Comparison of ENCODE assay signal across 8 mouse cellular contexts in genomic region chr2:166574934-166575333, GRCm38 (mm10).
DNase-seq lines count a peak whose midpoint lies in the region; ATAC-seq and TF ChIP-seq lines count a peak whose summit lies in the region.

No protein-coding gene starts in this region.

- DNase-seq in 3134 (ENCODE audit: extremely low read depth, insufficient read length, low spot score) (peak; percentile 50), ES-E14 (ENCODE audit: low read depth, low spot score) (peak; percentile 51)
- peak; percentile 49 for DNase-seq in cerebellum, adult 11-12 months
- DNase-seq in liver, embryonic 11.5 days (ENCODE audit: low spot score) = peak; percentile 71
- DNase-seq in neural tube, embryonic 10.5 days (ENCODE audit: extremely low spot score, low spot score) = peak; percentile 84
- peak; percentile 34 for DNase-seq in testis, postnatal 14 days (ENCODE audit: low spot score)

- in situ Hi-C loops in ES-E14 (cut with MboI; ENCODE audit: low sequenced_read_pairs in 2 of 2, unreplicated experiment in 2 of 2) = loop anchor here in 1 of 2 experiments (25.0 kb wide), 1 partner anchor 212 kb away; the partner anchor contains the start of gene Trp53rkb

- peak; percentile 97 for TF ChIP-seq CTCF in intestine, postnatal 0 days (IDR thresholded peaks at IDR 0.05; ENCODE audit: low read depth)

- H3K4me1 ChIP-seq in ES-E14 (ENCODE audit: control insufficient read depth in 2 of 2, insufficient read depth in 2 of 2, low read length in 2 of 2, poor library complexity in 1 of 2) = peaks cover 0 to 2% of the 10 kb centered on the region in 2 experiments; a peak in 1 of 4 replicates
- H3K4me1 ChIP-seq in forebrain, embryonic 16.5 days (replicated peaks; ENCODE audit: control insufficient read depth, insufficient read depth, low read length) = no peaks in the 10 kb centered on the region
- peaks cover 5% of the 10 kb centered on the region; the same call in 1 of the 2 replicates for H3K4me1 ChIP-seq in intestine, postnatal 0 days (replicated peaks; ENCODE audit: control insufficient read depth, insufficient read depth, low read length)
- H3K4me1 ChIP-seq in liver, embryonic 11.5 days (replicated peaks; ENCODE audit: control insufficient read depth, insufficient read depth, low read length) = no peaks in the 10 kb centered on the region

- no peak overlapping the region for H3K4me3 ChIP-seq in ES-E14 (ENCODE audit: insufficient read depth in 1 of 2, low read depth in 1 of 2, low read length in 2 of 2, poor library complexity in 1 of 2, severe bottlenecking in 1 of 2)
- no peak overlapping the region for H3K4me3 ChIP-seq in forebrain, embryonic 16.5 days (replicated peaks; ENCODE audit: low read length)
- H3K4me3 ChIP-seq in intestine, postnatal 0 days (ENCODE audit: low read depth, low read length) = no peak overlapping the region
- no peak overlapping the region for H3K4me3 ChIP-seq in liver, embryonic 11.5 days (ENCODE audit: low read depth, low read length)

- ATAC-seq in forebrain, embryonic 16.5 days = peak; percentile 21
- ATAC-seq in intestine, postnatal 0 days = peak; percentile 22
- peak; percentile 19; the same call in 1 of the 2 replicates for ATAC-seq in liver, embryonic 11.5 days (replicated peaks; ENCODE audit: low FRiP score)

- H3K27ac ChIP-seq in ES-E14 (ENCODE audit: insufficient read depth, low read depth, low read length, poor library complexity, severe bottlenecking) = no peak overlapping the region
- no peak overlapping the region for H3K27ac ChIP-seq in forebrain, embryonic 16.5 days (ENCODE audit: low read length)
- no peak overlapping the region for H3K27ac ChIP-seq in intestine, postnatal 0 days (ENCODE audit: low read depth, low read length)
- no peak overlapping the region for H3K27ac ChIP-seq in liver, embryonic 11.5 days (ENCODE audit: low read depth, low read length)

- H3K27me3 ChIP-seq in forebrain, embryonic 16.5 days (replicated peaks; ENCODE audit: control insufficient read depth, insufficient read depth, low read length) = no peaks in the 10 kb centered on the region
- H3K27me3 ChIP-seq in intestine, postnatal 0 days (replicated peaks; ENCODE audit: control insufficient read depth, insufficient read depth, low read length) = no peaks in the 10 kb centered on the region
- H3K27me3 ChIP-seq in liver, embryonic 11.5 days (replicated peaks; ENCODE audit: control insufficient read depth, insufficient read depth, low read length) = no peaks in the 10 kb centered on the region

- H3K9me3 ChIP-seq in ES-E14 (ENCODE audit: control insufficient read depth, insufficient read depth, low read depth, low read length) = no peaks in the 10 kb centered on the region
- H3K9me3 ChIP-seq in forebrain, embryonic 16.5 days (ENCODE audit: control insufficient read depth, low read length) = no peaks in the 10 kb centered on the region
- H3K9me3 ChIP-seq in intestine, postnatal 0 days (ENCODE audit: control insufficient read depth) = no peaks in the 10 kb centered on the region
- H3K9me3 ChIP-seq in liver, embryonic 11.5 days (ENCODE audit: control insufficient read depth, low read length) = no peaks in the 10 kb centered on the region

- H3K9ac ChIP-seq in ES-E14 (ENCODE audit: insufficient read depth, low read depth, low read length, poor library complexity, severe bottlenecking) = no peak overlapping the region
- H3K9ac ChIP-seq in forebrain, embryonic 16.5 days (replicated peaks; ENCODE audit: low read depth, low read length) = no peak overlapping the region
- no peak overlapping the region for H3K9ac ChIP-seq in intestine, postnatal 0 days (ENCODE audit: low read depth, low read length)
- H3K9ac ChIP-seq in liver, embryonic 11.5 days (ENCODE audit: low read depth, low read length) = no peak overlapping the region

- H3K36me3 ChIP-seq in ES-E14 (ENCODE audit: control insufficient read depth, insufficient read depth, low read length, poor library complexity, severe bottlenecking) = no peaks in the 10 kb centered on the region
- H3K36me3 ChIP-seq in forebrain, embryonic 16.5 days (ENCODE audit: control insufficient read depth, insufficient read depth) = peaks cover 6% of the 10 kb centered on the region; the same call in 1 of the 2 replicates
- no peaks in the 10 kb centered on the region for H3K36me3 ChIP-seq in intestine, postnatal 0 days (ENCODE audit: control insufficient read depth, insufficient read depth)
- H3K36me3 ChIP-seq in liver, embryonic 11.5 days (ENCODE audit: control insufficient read depth, insufficient read depth, low read length) = no peaks in the 10 kb centered on the region

- 17% methylated on average over 7 of the region's 7 CpGs for WGBS in forebrain, embryonic 16.5 days
- WGBS in intestine, postnatal 0 days = 22% methylated on average over 7 of the region's 7 CpGs
- WGBS in liver, embryonic 11.5 days = 20% methylated on average over 7 of the region's 7 CpGs

- H3K4me2 ChIP-seq in forebrain, embryonic 16.5 days (ENCODE audit: low read length) = no peak overlapping the region
- no peak overlapping the region for H3K4me2 ChIP-seq in intestine, postnatal 0 days (replicated peaks; ENCODE audit: low read depth)
- H3K4me2 ChIP-seq in liver, embryonic 11.5 days = no peak overlapping the region

TF ChIP-seq in ES-E14, 5 proteins besides CTCF, POLR2A, EP300 and RAD21:
- TF ChIP-seq HCFC1 (IDR thresholded peaks at IDR 0.05; ENCODE audit: borderline replicate concordance, insufficient read depth, low read length) = no peak
- peak; percentile 87; the same call in 1 of the 2 replicates for TF ChIP-seq ZC3H11A (IDR thresholded peaks at IDR 0.05; ENCODE audit: borderline replicate concordance, low read depth, low read length)

Comparison
In these comparisons a context has a peak if more than half of its experiments do, and no peak if none do; other contexts are left out.
1. DNase-seq: peak in every context shown above with its lines; median percentile 84 in neural tube, embryonic 10.5 days; 71 in liver, embryonic 11.5 days; 51 in ES-E14; 50 in 3134; 49 in cerebellum, adult 11-12 months; 34 in testis, postnatal 14 days.